Mouse (Mus musculus): ENCODE data around the gene Fam210b. TPM values are rescaled to one million over a fixed set of nuclear protein-coding genes. Genes with fewer than 3 reads are reported as not detected.

The Fam210b gene
- polyA plus RNA-seq, 1 experiment from 2014 or later: 14.9 TPM

DNA sequence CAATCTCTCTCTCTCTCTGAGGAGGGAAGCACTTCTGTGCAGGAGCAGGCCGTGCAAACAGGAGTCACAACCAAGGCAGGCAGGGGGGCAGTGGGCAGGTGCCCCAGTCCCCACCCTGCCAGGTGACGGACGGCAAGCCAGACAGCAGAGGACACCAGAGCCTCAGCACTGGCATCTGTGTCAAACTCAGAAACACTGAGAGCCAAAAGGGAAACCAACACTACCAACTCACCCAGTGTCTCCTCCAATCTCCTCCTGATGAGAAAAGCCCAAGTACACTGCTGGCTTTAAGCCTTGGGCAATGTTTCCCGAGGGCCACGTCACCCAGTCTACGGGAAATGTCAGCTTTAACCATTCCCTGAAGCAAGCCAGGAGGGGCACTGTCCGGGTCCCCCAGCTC lies 17.8 kb downstream of the Fam210b start:
- no peaks in the 10 kb centered on the region for H3K27me3 ChIP-seq (ENCODE audit: control insufficient read depth, insufficient read depth, low read length)
- DNase-seq (ENCODE audit: low spot score) (no peak), ATAC-seq (ENCODE audit: insufficient number of reproducible peaks, low FRiP score, low TSS enrichment, low read depth) (no peak)
- no peak overlapping the region for H3K4me3 ChIP-seq (ENCODE audit: low read depth, low read length)
- no peak overlapping the region for H3K4me2 ChIP-seq (ENCODE audit: low read depth, severe bottlenecking)
- no peak overlapping the region for H3K27ac ChIP-seq (replicated peaks; ENCODE audit: low read depth, low read length)
- H3K36me3 ChIP-seq (ENCODE audit: control insufficient read depth, insufficient read depth, low read length): peaks cover 39% of the 10 kb centered on the region
- H3K4me1 ChIP-seq (ENCODE audit: control insufficient read depth, insufficient read depth, low read length): peaks cover 2% of the 10 kb centered on the region; the same call in 1 of the 2 replicates
- no peak overlapping the region for H3K9ac ChIP-seq (ENCODE audit: low read length)
- no peaks in the 10 kb centered on the region for H3K9me3 ChIP-seq (ENCODE audit: control insufficient read depth, low read length)
- 83% methylated on average over 7 of the region's 7 CpGs for WGBS

DNA sequence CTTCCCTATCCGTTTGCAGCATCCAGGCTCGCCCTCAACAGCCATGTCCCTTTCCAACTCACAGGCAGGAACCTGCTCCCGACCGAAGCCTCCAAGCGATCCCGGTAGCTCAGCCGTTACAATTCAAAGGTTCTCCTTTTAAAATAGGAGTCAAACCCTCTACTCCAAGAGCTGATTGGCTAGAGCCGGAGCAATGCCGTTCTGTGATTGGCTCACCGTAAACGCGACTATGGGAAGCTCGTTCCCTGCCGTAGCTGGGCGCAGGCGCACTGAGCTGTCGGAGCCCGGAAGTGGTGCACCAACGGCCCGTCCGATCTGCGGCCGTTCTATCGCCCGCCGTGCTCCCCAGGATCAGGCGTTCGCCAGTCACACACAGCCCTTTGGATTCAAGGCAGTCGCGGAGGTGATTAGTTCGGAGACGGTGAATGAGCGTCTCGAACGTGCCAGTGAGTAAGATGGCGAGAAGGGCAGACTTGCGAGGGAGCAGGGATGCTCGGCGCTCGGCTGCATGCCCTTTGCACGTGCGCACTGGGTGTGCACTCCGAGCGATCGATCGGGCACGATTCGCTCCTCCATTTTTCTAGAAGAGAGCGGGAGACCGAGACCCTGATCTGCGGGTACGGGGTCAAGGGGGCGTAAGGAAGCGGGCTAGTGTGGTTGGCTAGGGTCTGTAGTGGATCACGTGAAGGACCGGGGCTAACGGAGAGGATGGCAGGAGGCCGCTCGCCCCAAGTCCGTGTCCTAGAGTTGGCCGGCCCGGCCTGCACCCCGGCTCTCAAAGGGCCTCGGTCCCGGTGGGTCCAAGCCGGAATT lies 25.3 kb downstream of the Fam210b start, which contains the start of the genes Aurka and Cstf1:
Aurka (minus strand) TSS at position 125 of the 813 bp plus-strand sequence.
Cstf1 (plus strand) TSS at position 271 of the 813 bp plus-strand sequence.
- peak within 1 kb of the TSS; percentile 73 for H3K27ac ChIP-seq (replicated peaks; ENCODE audit: low read depth, low read length)
- ATAC-seq (ENCODE audit: insufficient number of reproducible peaks, low FRiP score, low TSS enrichment, low read depth) (peak; percentile 95), DNase-seq (ENCODE audit: low spot score) (peak; percentile 94)
- peaks cover 9% of the 10 kb centered on the region for H3K4me1 ChIP-seq (ENCODE audit: control insufficient read depth, insufficient read depth, low read length)
- peak within 1 kb of the TSS; percentile 94 for H3K9ac ChIP-seq (ENCODE audit: low read length)
- no peaks in the 10 kb centered on the region for H3K27me3 ChIP-seq (ENCODE audit: control insufficient read depth, insufficient read depth, low read length)
- no peaks in the 10 kb centered on the region for H3K9me3 ChIP-seq (ENCODE audit: control insufficient read depth, low read length)
- WGBS: under 1% methylated on average over 63 of the region's 66 CpGs
- peaks cover 25% of the 10 kb centered on the region; the same call in 1 of the 2 replicates for H3K36me3 ChIP-seq (ENCODE audit: control insufficient read depth, insufficient read depth, low read length)
- H3K4me2 ChIP-seq (ENCODE audit: low read depth, severe bottlenecking): peak within 1 kb of the TSS; percentile 66
- peak within 1 kb of the TSS; percentile 93 for H3K4me3 ChIP-seq (ENCODE audit: low read depth, low read length)

DNA sequence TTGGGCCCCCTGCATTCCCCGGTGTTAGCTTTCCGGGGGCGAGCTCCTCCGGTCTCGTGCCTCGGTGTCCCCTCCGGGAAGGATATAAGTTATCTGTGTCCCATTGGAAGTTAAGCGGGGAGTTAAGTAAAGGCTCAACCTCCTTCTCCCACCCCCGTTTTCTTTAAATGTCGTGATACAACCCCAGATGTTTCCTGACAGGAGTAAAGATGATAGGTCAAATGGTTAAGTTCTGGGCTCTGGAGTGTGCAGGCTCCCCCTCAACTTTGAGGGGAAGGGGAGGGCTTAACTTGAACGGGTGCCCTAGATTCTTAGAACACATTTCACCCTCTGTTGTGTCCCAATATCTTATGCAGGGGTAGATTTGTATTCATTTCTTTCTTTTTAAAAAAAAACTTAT lies 25.9 kb downstream of the Fam210b start:
- peaks cover 32% of the 10 kb centered on the region; the same call in 1 of the 2 replicates for H3K36me3 ChIP-seq (ENCODE audit: control insufficient read depth, insufficient read depth, low read length)
- no peak for ATAC-seq (ENCODE audit: insufficient number of reproducible peaks, low FRiP score, low TSS enrichment, low read depth)

DNA sequence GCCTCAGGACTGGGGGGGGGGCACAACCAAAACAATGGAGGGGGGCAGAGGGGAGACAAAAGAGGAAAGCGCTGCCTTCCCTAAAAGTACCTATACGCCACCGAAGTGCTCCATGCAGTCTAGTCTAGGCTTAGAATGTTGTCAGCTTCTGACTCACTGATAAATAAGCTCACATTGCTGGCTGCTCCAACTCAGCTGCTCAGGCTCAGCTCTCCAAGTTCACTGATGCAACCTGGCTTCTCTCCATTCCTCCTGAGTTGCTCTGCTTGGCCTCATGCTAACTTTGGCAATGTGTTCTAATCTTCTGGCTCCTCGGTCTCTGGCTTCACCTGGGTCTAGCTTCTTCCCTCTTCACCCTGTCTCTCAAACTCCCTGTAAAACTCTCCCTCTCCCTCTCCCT lies 31.2 kb downstream of the Fam210b start:
- Histone ChIP-seq H3K9me3 (ENCODE audit: control insufficient read depth, low read length) (no peaks in the 10 kb centered on the region), H3K36me3 (ENCODE audit: control insufficient read depth, insufficient read depth, low read length) (peaks cover 62% of the 10 kb centered on the region), H3K4me2 (ENCODE audit: low read depth, severe bottlenecking) (no peak overlapping the region), H3K4me1 (ENCODE audit: control insufficient read depth, insufficient read depth, low read length) (no peaks in the 10 kb centered on the region), H3K27ac (replicated peaks; ENCODE audit: low read depth, low read length) (no peak overlapping the region), H3K9ac (ENCODE audit: low read length) (no peak overlapping the region), H3K4me3 (ENCODE audit: low read depth, low read length) (no peak overlapping the region), H3K27me3 (ENCODE audit: control insufficient read depth, insufficient read depth, low read length) (no peaks in the 10 kb centered on the region)
- ATAC-seq (ENCODE audit: insufficient number of reproducible peaks, low FRiP score, low TSS enrichment, low read depth) (no peak), DNase-seq (ENCODE audit: low spot score) (no peak)
- WGBS: 94% methylated on average over 4 of the region's 4 CpGs

More for the DNA sequence above, 25.9 kb downstream of the Fam210b start:
- no peak for DNase-seq (ENCODE audit: low spot score)
- Histone ChIP-seq H3K9me3 (ENCODE audit: control insufficient read depth, low read length) (no peaks in the 10 kb centered on the region), H3K4me2 (ENCODE audit: low read depth, severe bottlenecking) (peak overlapping the region; percentile 49), H3K27me3 (ENCODE audit: control insufficient read depth, insufficient read depth, low read length) (no peaks in the 10 kb centered on the region), H3K27ac (replicated peaks; ENCODE audit: low read depth, low read length) (no peak overlapping the region; the same call in 1 of the 2 replicates), H3K9ac (ENCODE audit: low read length) (peak overlapping the region; percentile 94), H3K4me1 (ENCODE audit: control insufficient read depth, insufficient read depth, low read length) (peaks cover 9% of the 10 kb centered on the region), H3K4me3 (ENCODE audit: low read depth, low read length) (peak overlapping the region; percentile 93)
- 1% methylated on average over 11 of the region's 11 CpGs for WGBS

DNA sequence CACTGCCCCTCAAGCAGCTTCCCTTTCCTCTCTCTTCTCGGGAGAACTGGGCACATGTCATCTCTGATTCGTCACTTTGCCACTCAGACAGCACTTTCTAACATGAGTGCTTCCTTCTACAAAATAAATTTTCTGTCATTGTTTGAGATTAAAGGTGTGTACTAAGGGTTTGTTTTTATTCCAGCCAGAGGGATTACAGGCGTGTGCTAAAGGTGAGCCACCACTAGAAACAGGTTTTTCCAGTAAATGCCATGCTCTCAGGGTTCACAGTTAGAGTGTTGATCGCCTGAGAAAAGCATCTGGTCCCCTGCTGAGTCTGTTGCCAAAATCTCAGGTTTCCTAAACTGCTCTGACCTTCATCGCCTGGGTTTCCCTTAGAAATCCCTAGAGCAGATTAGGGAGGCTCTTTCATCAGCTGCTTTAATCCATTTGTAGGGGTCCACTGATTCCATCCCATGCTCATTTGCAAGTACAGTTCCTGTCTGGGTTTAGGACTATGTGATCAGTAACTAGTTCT lies 31.7 kb downstream of the Fam210b start:
- no peaks in the 10 kb centered on the region for H3K9me3 ChIP-seq (ENCODE audit: control insufficient read depth, low read length)
- H3K4me1 ChIP-seq (ENCODE audit: control insufficient read depth, insufficient read depth, low read length): no peaks in the 10 kb centered on the region
- H3K4me2 ChIP-seq (ENCODE audit: low read depth, severe bottlenecking): no peak overlapping the region
- no peak overlapping the region for H3K4me3 ChIP-seq (ENCODE audit: low read depth, low read length)
- DNase-seq (ENCODE audit: low spot score): no peak
- 62% methylated on average over 5 of the region's 5 CpGs for WGBS
- no peak overlapping the region for H3K27ac ChIP-seq (replicated peaks; ENCODE audit: low read depth, low read length)
- H3K27me3 ChIP-seq (ENCODE audit: control insufficient read depth, insufficient read depth, low read length): no peaks in the 10 kb centered on the region
- ATAC-seq (ENCODE audit: insufficient number of reproducible peaks, low FRiP score, low TSS enrichment, low read depth): no peak
- peaks cover 65% of the 10 kb centered on the region for H3K36me3 ChIP-seq (ENCODE audit: control insufficient read depth, insufficient read depth, low read length)
- no peak overlapping the region for H3K9ac ChIP-seq (ENCODE audit: low read length)

DNA sequence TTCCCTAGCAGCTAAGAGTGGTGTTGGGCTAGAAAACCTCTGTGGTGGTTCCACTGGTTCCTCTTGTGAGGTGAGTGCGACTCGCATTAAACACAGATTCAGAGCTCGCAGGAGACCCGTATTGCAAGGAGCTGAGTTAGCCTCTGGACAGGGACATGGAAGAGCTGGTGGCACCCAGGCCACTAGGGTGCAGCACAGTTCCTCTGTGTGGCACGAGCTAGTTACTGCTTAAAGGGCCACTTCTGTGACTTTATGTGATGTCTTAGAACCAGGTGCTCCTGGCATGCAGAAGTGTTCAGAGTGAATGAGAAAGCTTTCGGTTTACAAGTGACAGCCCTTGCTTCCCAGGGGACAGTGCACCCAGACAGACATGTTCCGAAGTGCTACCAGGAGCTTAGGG lies 33.0 kb downstream of the Fam210b start:
- Histone ChIP-seq H3K27me3 (ENCODE audit: control insufficient read depth, insufficient read depth, low read length) (no peaks in the 10 kb centered on the region), H3K9me3 (ENCODE audit: control insufficient read depth, low read length) (no peaks in the 10 kb centered on the region), H3K27ac (replicated peaks; ENCODE audit: low read depth, low read length) (no peak overlapping the region), H3K36me3 (ENCODE audit: control insufficient read depth, insufficient read depth, low read length) (peaks cover 60% of the 10 kb centered on the region), H3K9ac (ENCODE audit: low read length) (no peak overlapping the region), H3K4me1 (ENCODE audit: control insufficient read depth, insufficient read depth, low read length) (no peaks in the 10 kb centered on the region), H3K4me2 (ENCODE audit: low read depth, severe bottlenecking) (no peak overlapping the region), H3K4me3 (ENCODE audit: low read depth, low read length) (no peak overlapping the region)
- ATAC-seq (ENCODE audit: insufficient number of reproducible peaks, low FRiP score, low TSS enrichment, low read depth) (no peak), DNase-seq (ENCODE audit: low spot score) (peak; percentile 40)
- WGBS: 79% methylated on average over 7 of the region's 7 CpGs

DNA sequence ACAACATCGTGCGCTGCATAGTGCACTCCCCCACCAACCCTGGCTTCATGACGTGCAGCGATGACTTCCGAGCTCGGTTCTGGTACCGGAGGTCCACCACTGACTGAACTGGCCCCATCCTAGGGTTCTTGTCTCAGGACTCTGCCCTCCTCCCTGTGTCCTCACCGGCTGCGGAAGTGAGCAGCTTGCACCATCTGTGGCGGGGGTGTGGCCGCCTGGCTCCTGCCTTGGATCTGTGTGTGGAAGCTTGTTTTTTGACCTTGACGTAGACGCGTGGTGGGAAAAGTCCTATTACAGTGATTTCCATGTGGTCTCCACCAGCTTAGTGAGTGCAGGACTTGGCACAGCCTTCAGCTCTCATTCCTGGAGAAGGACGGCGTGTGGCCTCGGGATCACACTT lies 35.1 kb downstream of the Fam210b start:
- Histone ChIP-seq H3K4me3 (ENCODE audit: low read depth, low read length) (no peak overlapping the region), H3K4me2 (ENCODE audit: low read depth, severe bottlenecking) (no peak overlapping the region), H3K9me3 (ENCODE audit: control insufficient read depth, low read length) (no peaks in the 10 kb centered on the region), H3K27me3 (ENCODE audit: control insufficient read depth, insufficient read depth, low read length) (no peaks in the 10 kb centered on the region), H3K9ac (ENCODE audit: low read length) (no peak overlapping the region), H3K27ac (replicated peaks; ENCODE audit: low read depth, low read length) (no peak overlapping the region), H3K36me3 (ENCODE audit: control insufficient read depth, insufficient read depth, low read length) (peaks cover 46% of the 10 kb centered on the region), H3K4me1 (ENCODE audit: control insufficient read depth, insufficient read depth, low read length) (no peaks in the 10 kb centered on the region)
- WGBS: 95% methylated on average over 17 of the region's 17 CpGs
- DNase-seq (ENCODE audit: low spot score) (no peak), ATAC-seq (ENCODE audit: insufficient number of reproducible peaks, low FRiP score, low TSS enrichment, low read depth) (no peak)

DNA sequence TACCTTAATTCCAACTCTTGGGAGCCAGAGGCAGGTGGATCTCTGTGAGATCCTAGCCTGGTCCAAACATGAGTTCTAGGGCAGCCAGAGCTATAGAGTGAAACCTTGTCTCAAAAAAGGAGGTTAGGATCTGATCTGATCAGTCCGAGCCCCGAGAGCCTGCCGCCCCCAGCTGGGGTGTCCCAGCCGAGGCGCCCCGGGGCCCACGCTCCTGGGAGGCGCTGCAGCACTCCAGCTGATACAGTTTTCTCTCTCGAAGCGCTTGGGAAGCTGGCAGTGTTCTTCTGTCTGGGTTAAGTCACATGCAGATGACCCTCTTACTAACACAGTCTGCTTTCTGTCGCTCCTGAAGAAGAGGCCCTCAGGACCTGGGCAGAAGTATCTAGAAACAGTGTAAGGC lies 36.0 kb downstream of the Fam210b start:
- no peaks in the 10 kb centered on the region for H3K9me3 ChIP-seq (ENCODE audit: control insufficient read depth, low read length)
- H3K4me2 ChIP-seq (ENCODE audit: low read depth, severe bottlenecking): no peak overlapping the region
- H3K36me3 ChIP-seq (ENCODE audit: control insufficient read depth, insufficient read depth, low read length): peaks cover 38% of the 10 kb centered on the region
- H3K4me1 ChIP-seq (ENCODE audit: control insufficient read depth, insufficient read depth, low read length): no peaks in the 10 kb centered on the region
- DNase-seq (ENCODE audit: low spot score) (no peak), ATAC-seq (ENCODE audit: insufficient number of reproducible peaks, low FRiP score, low TSS enrichment, low read depth) (no peak)
- no peak overlapping the region for H3K9ac ChIP-seq (ENCODE audit: low read length)
- 95% methylated on average over 11 of the region's 11 CpGs for WGBS
- H3K4me3 ChIP-seq (ENCODE audit: low read depth, low read length): no peak overlapping the region
- no peak overlapping the region for H3K27ac ChIP-seq (replicated peaks; ENCODE audit: low read depth, low read length)
- no peaks in the 10 kb centered on the region for H3K27me3 ChIP-seq (ENCODE audit: control insufficient read depth, insufficient read depth, low read length)

Measured in limb, embryonic 11.5 days (tissue).